Mouse (Mus musculus) A20 (cell line): ENCODE measurements at regions not wholly inside any gene's neighbourhood (a gene's known extent, or its start where the extent isn't known, plus 50 kb on each side); places are given as distances from the start of the nearest gene placed in this dataset.

Experiments
- DNase-seq: peaks from one replicate; pipeline ENCODE4 v3.0.0-alpha.2; 2011; ENCODE audit warnings: low read depth, low spot score

GRCm38 (mm10) chr5:69678268-69678667 is 86.1 kb upstream of the Gnpda2 start:
- no peak for DNase-seq

- no peak for DNase-seq
These were observed 73.4 kb upstream of the Gnpda2 start for GRCm38 (mm10) chr5:69665555-69665954.

- no peak for DNase-seq
These were observed 71.8 kb upstream of the Gnpda2 start for GRCm38 (mm10) chr5:69663961-69664360.
